Mouse (Mus musculus): ENCODE data around the gene Slc1a2.

DNA sequence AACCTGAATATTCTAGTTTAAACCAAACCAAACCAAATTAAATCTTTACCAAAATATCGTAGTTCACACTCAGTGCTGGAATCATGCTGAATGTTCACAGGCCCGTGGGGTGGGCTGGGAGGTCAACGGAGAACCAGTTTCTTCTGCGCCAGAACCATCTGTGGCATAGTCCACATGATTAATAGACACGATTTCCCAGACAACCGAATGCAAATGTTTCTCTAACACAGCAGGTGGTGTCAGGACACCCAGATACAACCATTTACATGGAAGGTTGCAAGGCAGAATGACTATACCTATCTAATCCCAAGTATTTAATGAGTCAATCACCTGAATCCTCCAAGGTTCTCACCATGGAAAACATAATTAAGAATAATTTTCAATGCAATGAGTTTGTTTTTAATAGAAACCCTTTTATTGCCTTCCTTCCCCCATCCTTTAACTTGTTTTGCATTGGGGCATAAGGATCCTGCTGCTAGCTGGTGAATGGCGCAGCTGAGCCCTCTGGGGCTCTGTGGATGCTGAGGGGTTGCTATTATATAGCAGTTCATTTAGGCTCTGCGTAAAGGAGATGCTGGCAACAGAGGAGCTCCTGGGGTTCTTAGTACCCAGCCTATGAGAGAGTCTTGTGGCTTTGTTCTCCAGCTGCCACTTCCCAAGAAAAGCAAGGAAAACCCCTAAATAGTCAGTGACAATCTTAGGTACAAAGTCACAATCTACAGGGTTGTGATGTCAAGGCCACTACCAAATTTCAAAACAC, 2.3 kb upstream of the Slc1a2 start:
- TF ChIP-seq CTCF (IDR thresholded peaks at IDR 0.05; ENCODE audit: insufficient read depth, low read depth, low read length) = no peak
- TF ChIP-seq POLR2A (IDR thresholded peaks at IDR 0.05; ENCODE audit: insufficient read depth, low read depth, low read length) = no peak

Measured in olfactory bulb, adult 2 months (tissue).